Mouse (Mus musculus) layer of hippocampus, adult 2 months (tissue): ENCODE data around the gene Atxn2. TPM values are rescaled to one million over a fixed set of nuclear protein-coding genes. Genes with fewer than 3 reads are reported as not detected.
"Not testable (repeated sequence)": the region's sequence is repeated elsewhere in the genome, so short reads cannot be mapped to it uniquely, and the experiment has no call there.

Source experiments
- DNase-seq, 2 experiments: peaks; one replicate each; pipeline ENCODE4 v3.0.0; 2022; ENCODE audit warnings: low spot score in 2 of 2
- H3K27ac ChIP-seq: fragments of 200-600 bp; 2 replicates; pipeline ENCODE4 v1.8.1; 2022
- H3K4me3 ChIP-seq: fragments of 200-600 bp; 2 replicates; pipeline ENCODE4 v1.8.1; 2022; ENCODE audit warnings: mild to moderate bottlenecking
- CTCF ChIP-seq: fragments of 200-600 bp; conservative IDR thresholded peaks from 2 replicates; pipeline ENCODE4 v1.8.1; 2022; ENCODE audit warnings: antibody characterized with exemption, mild to moderate bottlenecking, moderate library complexity
- total RNA-seq, 2 experiments: library from RNA; stranded (reverse); gene quantifications; 2 replicates each; pipeline ENCODE4 v1.2.3; 2021

Atxn2 gene
- total RNA-seq, 2 experiments from 2014 or later, result 216 to 227 TPM

DNA sequence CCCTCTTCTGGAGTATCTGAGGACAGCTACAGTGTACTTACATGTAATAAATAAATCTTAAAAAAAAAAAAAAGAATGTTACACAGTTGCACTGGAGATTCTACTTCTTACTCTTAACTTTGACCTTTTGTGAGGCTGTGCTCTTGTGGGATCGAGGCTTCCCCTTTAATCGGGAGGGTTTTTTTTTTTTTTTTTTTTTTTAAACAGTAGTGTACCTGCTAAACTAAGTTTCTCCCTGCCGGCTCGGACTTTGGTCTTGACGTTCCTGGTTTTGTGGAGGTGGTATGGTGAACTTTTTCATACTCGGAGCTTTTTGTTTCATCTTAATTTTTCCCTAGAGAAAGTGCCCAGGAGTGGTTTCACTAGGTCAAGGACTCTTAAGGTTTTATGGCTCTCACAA is 3.8 kb downstream of the Atxn2 start:
- peak; percentile 50 for TF ChIP-seq CTCF
- no peak overlapping the region for H3K4me3 ChIP-seq
- DNase-seq, result no peak
- H3K27ac ChIP-seq, result no peak overlapping the region

- Histone ChIP-seq H3K27ac (no peak overlapping the region), H3K4me3 (no peak overlapping the region)
- no peak for TF ChIP-seq CTCF
- DNase-seq, result no peak
These were observed 7.3 kb downstream of the Atxn2 start for GRCm38 (mm10) chr5:121718462-121718861.

GRCm38 (mm10) chr5:121720888-121721585 is 9.9 kb downstream of the Atxn2 start:
- peak; percentile 59 for TF ChIP-seq CTCF
- Histone ChIP-seq H3K4me3 (no peak overlapping the region), H3K27ac (peak overlapping the region; percentile 23; the same call in 1 of the 2 replicates)
- no peak for DNase-seq

DNA sequence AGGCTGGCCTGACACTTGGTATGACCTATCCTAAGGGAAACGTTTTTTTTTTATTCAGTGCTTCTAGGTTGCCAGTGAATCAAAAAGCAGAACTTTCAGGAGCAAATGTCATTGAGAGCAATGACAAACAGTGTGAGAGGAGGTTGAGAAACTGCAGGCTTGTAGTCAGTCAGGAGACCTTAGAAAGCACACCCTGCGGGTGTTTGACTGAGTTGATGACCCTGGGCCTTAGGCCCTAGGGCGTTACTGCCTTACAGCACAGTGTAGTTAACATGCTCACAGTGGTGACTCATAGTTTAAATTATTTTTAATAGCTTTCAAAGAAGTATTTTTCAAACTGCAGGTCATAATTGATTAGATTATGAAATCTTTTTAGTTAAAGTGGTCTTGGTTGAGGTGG is 10.7 kb downstream of the Atxn2 start:
- no peak for DNase-seq
- Histone ChIP-seq H3K4me3 (no peak overlapping the region), H3K27ac (peak overlapping the region; percentile 55; the same call in 1 of the 2 replicates)
- TF ChIP-seq CTCF, result no peak

DNA sequence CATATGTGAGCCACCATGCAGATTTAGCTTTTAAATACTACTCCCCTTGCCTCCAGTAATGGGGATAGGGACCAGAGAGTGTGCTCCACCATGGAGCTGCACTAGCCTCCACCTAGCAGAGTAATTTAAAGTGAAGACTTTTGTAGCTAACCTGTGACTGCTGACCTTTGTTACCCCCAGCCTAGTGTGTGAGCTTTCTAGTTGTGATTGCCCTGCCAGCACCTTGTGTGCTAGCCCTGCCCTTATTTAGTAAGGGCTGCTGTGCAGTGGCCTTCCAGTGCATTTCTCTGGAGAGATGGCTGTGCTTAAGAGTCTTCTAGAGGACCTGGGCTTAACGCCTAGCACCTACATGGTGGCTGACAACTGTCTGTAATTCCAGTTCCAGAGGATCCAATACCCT is 13.5 kb downstream of the Atxn2 start:
- no peak overlapping the region for H3K4me3 ChIP-seq
- TF ChIP-seq CTCF, result no peak
- no peak for DNase-seq
- no peak overlapping the region for H3K27ac ChIP-seq

DNA sequence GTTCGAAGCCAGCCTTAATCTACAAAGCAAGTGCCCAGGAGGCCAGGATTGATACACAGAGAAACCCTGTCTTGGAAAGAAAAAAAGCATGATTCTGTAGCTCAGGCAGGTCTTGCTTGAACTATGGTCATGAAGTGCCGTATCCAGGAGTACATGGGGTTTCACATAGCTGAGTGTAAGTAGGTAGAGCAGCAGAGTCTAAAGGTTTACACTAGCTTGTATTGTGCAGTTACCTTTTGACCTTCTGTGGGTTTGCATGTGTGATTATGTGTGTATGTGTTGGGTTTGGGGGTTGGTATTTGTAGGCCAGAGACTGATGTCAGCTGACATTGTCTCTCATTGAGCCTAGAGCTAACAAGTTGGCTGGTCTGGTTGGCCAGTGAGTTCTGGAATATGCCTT is 18.9 kb downstream of the Atxn2 start:
- DNase-seq, result no peak
- Histone ChIP-seq H3K27ac (no peak overlapping the region), H3K4me3 (no peak overlapping the region)
- TF ChIP-seq CTCF, result no peak

GRCm38 (mm10) chr5:121736641-121737040 is 25.5 kb downstream of the Atxn2 start:
- H3K4me3 ChIP-seq, result no peak overlapping the region
- no peak for DNase-seq
- no peak for TF ChIP-seq CTCF
- no peak overlapping the region for H3K27ac ChIP-seq

DNA sequence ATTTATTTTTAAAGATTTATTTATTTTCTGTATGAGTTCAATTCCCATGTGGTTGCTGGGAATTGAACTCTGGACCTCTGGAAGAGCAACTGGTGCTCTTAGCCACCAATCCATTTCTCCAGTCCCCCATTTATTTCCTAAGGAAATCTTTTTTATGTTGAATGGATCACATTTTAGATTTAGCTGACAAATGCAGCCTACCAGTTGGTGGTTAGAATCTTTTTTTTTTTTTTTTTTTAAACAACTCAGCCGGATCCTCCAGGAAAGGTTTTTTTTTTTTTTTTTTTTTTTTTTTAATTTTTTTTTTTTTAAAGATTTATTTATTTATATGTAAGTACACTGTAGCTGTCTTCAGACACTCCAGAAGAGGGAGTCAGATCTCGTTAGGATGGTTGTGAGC is 27.0 kb downstream of the Atxn2 start:
- not testable (repeated sequence) for H3K4me3 ChIP-seq, H3K27ac ChIP-seq, DNase-seq

DNA sequence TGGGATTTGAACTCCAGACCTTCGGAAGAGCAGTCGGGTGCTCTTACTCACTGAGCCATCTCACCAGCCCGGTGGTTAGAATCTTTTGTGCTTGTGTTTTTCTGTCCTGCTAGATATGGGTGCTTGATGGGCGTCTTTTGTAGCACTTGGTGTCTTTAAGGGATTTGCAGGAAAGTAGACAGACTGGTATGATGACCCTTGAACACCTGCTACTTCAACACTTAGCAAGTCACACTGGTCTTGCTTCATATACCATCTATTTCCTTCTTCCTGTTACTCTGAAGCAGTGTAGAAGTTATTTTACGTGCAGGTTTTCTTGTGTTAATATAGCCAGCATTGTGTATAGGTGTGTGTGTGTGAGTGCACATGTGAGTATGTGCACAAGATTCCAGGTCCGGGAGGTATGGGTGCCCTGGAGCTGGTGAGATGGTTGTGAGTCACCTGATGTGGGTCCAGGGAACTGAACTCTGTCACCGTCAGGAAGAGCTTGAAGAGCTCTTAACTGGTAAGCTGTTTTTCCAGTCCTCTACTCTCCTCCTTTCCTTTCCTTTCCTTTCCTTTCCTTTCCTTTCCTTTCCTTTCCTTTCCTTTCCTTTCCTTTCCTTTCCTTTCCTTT is 27.5 kb downstream of the Atxn2 start:
- H3K4me3 ChIP-seq, result no peak overlapping the region
- TF ChIP-seq CTCF, result no peak
- no peak overlapping the region for H3K27ac ChIP-seq
- DNase-seq, result no peak

- DNase-seq, result no peak
- Histone ChIP-seq H3K27ac (no peak overlapping the region), H3K4me3 (no peak overlapping the region)
- TF ChIP-seq CTCF, result no peak
These were observed 29.4 kb downstream of the Atxn2 start for GRCm38 (mm10) chr5:121740516-121740915.

DNA sequence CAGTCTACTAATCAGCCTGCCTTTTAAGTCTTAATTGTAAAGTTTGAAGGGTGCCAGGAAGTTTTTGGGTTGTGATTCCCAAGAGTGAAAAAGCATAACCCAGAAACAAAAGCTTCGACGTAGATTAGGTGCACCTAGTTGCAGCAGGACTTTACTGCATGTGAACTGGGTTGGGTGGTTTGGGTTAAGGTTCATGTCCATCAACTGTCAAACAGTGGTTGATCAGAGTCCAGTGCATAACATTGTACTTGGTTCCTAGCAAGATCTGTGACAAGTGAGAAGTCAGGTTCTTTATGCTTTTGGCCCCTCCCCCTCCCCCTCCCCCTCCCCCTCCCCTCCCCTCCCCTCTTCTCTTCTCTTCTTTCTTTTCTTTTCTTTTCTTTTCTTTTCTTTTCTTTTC is 31.8 kb downstream of the Atxn2 start:
- Histone ChIP-seq H3K4me3 (no peak overlapping the region), H3K27ac (no peak overlapping the region)
- no peak for DNase-seq
- no peak for TF ChIP-seq CTCF

DNA sequence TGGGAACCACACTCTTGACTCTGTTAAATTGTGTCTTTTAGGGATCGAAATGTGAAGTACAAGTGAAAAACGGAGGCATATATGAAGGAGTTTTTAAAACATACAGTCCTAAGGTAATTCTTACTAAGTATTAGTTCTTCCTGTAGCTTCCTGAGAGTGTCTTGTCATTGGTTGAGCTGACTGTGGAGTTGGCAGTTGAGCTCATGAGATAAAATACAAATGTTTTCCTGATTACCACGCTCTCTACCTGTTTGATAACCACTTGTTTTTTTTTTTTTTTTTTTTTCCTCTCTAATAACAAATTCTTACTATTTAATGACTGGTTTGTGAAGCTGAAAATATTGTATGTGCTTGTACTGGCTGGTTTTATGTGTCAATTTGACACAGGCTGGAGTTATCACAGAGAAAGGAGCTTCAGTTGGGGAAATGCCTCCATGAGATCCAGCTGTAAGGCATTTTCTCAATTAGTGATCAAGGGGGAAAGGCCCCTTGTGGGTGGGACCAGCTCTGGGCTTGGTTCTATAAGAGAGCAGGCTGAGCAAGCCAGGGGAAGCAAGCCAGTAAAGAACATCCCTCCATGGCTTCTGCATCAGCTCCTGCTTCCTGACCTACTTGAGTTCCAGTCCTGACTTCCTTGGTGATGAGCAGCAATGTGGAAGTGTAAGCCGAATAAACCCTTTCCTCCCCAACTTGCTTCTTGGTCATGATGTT is 36.9 kb downstream of the Atxn2 start:
- not testable (repeated sequence) for DNase-seq, H3K27ac ChIP-seq, H3K4me3 ChIP-seq

DNA sequence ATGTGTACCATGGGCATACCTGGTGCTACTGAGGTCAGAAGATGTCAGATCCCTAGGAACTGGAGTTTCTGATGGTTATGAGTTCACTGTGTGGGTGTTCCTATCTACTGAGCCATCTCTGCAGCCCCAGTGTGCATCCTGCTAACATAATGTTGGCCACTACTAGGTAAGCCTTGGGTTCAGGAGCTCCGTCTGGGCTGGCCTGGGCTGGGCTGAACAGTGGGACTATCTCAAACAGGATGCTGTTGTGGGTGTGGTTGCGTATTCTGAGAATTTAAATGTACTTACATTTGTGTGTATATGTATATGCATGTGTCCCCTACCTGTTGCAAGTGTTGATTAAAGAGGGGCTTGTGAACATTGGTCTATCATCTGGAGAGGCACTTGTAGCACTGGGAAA is 38.5 kb downstream of the Atxn2 start:
- DNase-seq, result no peak
- Histone ChIP-seq H3K27ac (no peak overlapping the region), H3K4me3 (no peak overlapping the region)
- no peak for TF ChIP-seq CTCF

GRCm38 (mm10) chr5:121757900-121758299 is 46.8 kb downstream of the Atxn2 start:
- DNase-seq, result no peak
- TF ChIP-seq CTCF, result no peak
- Histone ChIP-seq H3K27ac (no peak overlapping the region), H3K4me3 (no peak overlapping the region)
